Mouse (Mus musculus) lung, embryonic 16.5 days (tissue): Measurements from ENCODE around the gene Myh9. TPM values are rescaled to one million over a fixed set of nuclear protein-coding genes. Genes with fewer than 3 reads are reported as not detected.

Experiments used
- ATAC-seq: fragments of 200-750 bp; cut with Nextera tagmentation; 2 replicates; pipeline ENCODE4 v1.8.0; 2017; ENCODE audit warnings: low read depth, mild to moderate bottlenecking, moderate library complexity
- H3K27ac ChIP-seq: fragments of 300-500 bp; sonication (generic); 2 replicates; pipeline ENCODE4 v1.5.1; 2014; ENCODE audit warnings: mild to moderate bottlenecking, control low read depth, low read length
- H3K27me3 ChIP-seq: fragments of 300-500 bp; sonication (generic); 2 replicates; pipeline ENCODE4 v1.6.1; 2014; ENCODE audit warnings: low read depth, low read length, mixed read lengths; ENCODE audit not compliant: control insufficient read depth, insufficient read depth
- H3K36me3 ChIP-seq: fragments of 300-500 bp; sonication (generic); 2 replicates; pipeline ENCODE4 v1.6.1; 2014; ENCODE audit warnings: low read length; ENCODE audit not compliant: control insufficient read depth, insufficient read depth
- H3K4me1 ChIP-seq: fragments of 300-500 bp; sonication (generic); replicated peaks from 2 replicates; pipeline ENCODE4 v1.6.1; 2014; ENCODE audit warnings: low read length, mixed read lengths; ENCODE audit not compliant: control insufficient read depth, insufficient read depth
- H3K4me2 ChIP-seq: fragments of 300-500 bp; sonication (generic); 2 replicates; pipeline ENCODE4 v1.6.1; 2014; ENCODE audit warnings: low read depth, low read length, control low read depth
- H3K4me3 ChIP-seq: fragments of 300-500 bp; sonication (generic); 2 replicates; pipeline ENCODE4 v1.5.1; 2014; ENCODE audit warnings: mild to moderate bottlenecking, low read length, control low read depth
- H3K9ac ChIP-seq: fragments of 300-500 bp; sonication (generic); 2 replicates; pipeline ENCODE4 v1.6.1; 2014; ENCODE audit warnings: low read length, control low read depth
- H3K9me3 ChIP-seq: fragments of 300-500 bp; sonication (generic); 2 replicates; pipeline ENCODE4 v1.6.1; 2016; ENCODE audit warnings: low read length; ENCODE audit not compliant: control insufficient read depth
- WGBS: fragments of 180-500 bp; shearing (Covaris S2); extraction: QIAGEN DNeasy Blood & Tissue Kit; methylation state at CpG from one replicate; pipeline ENCODE4 v1.1.7; 2014; 5-methylcytosine and 5-hydroxymethylcytosine counted together
- polyA plus RNA-seq: library from polyadenylated mRNA; unstranded; fragments of >200 nt; fragmentation: Nextera tagmentation; extraction: Ambion mirVana; gene quantifications from 2 replicates; pipeline ENCODE4 v1.2.1, GENCODE M21; 2015

Gene Myh9
- polyA plus RNA-seq, 1 experiment from 2014 or later, result 77.6 TPM

GRCm38 (mm10) chr15:77764391-77765006 lies 77.5 kb downstream of the Myh9 start:
- peak; percentile 81 for ATAC-seq
- no peaks in the 10 kb centered on the region for H3K9me3 ChIP-seq
- no peaks in the 10 kb centered on the region for H3K27me3 ChIP-seq
- H3K36me3 ChIP-seq, result peaks cover 84% of the 10 kb centered on the region
- no peak overlapping the region for H3K9ac ChIP-seq
- WGBS, result 59% methylated on average over 13 of the region's 13 CpGs
- H3K4me3 ChIP-seq, result no peak overlapping the region
- H3K27ac ChIP-seq, result peak overlapping the region; percentile 83
- H3K4me1 ChIP-seq, result peaks cover 3% of the 10 kb centered on the region; the same call in 1 of the 2 replicates
- H3K4me2 ChIP-seq, result no peak overlapping the region

- H3K27ac ChIP-seq, result peak overlapping the region; percentile 83
- H3K9me3 ChIP-seq, result no peaks in the 10 kb centered on the region
- H3K4me3 ChIP-seq, result no peak overlapping the region
- H3K4me1 ChIP-seq, result peaks cover 3% of the 10 kb centered on the region; the same call in 1 of the 2 replicates
- peaks cover 76% of the 10 kb centered on the region for H3K36me3 ChIP-seq
- 58% methylated on average over 11 of the region's 11 CpGs for WGBS
- no peak overlapping the region for H3K4me2 ChIP-seq
- H3K27me3 ChIP-seq, result no peaks in the 10 kb centered on the region
- H3K9ac ChIP-seq, result no peak overlapping the region
- no peak for ATAC-seq
Measured at GRCm38 (mm10) chr15:77763702-77764101, 78.3 kb downstream of the Myh9 start.

- no peak overlapping the region for H3K27ac ChIP-seq
- H3K9ac ChIP-seq, result no peak overlapping the region
- no peaks in the 10 kb centered on the region for H3K9me3 ChIP-seq
- no peak for ATAC-seq
- H3K4me3 ChIP-seq, result no peak overlapping the region
- H3K27me3 ChIP-seq, result no peaks in the 10 kb centered on the region
- no peak overlapping the region for H3K4me2 ChIP-seq
- 91% methylated on average over 16 of the region's 16 CpGs for WGBS
- peaks cover 69% of the 10 kb centered on the region for H3K36me3 ChIP-seq
- H3K4me1 ChIP-seq, result peaks cover 3% of the 10 kb centered on the region; the same call in 1 of the 2 replicates
Measured at GRCm38 (mm10) chr15:77763050-77763449, 78.9 kb downstream of the Myh9 start.

- WGBS, result 74% methylated on average over 22 of the region's 22 CpGs
- Histone ChIP-seq H3K4me2 (no peak overlapping the region), H3K36me3 (peaks cover 57% of the 10 kb centered on the region), H3K27me3 (no peaks in the 10 kb centered on the region), H3K9me3 (no peaks in the 10 kb centered on the region), H3K9ac (no peak overlapping the region), H3K4me1 (peaks cover 3% of the 10 kb centered on the region; the same call in 1 of the 2 replicates), H3K27ac (no peak overlapping the region), H3K4me3 (no peak overlapping the region)
- no peak for ATAC-seq
Measured at GRCm38 (mm10) chr15:77761561-77762380, 80.2 kb downstream of the Myh9 start.

- no peak overlapping the region for H3K4me2 ChIP-seq
- H3K9ac ChIP-seq, result no peak overlapping the region
- H3K4me1 ChIP-seq, result peaks cover 3% of the 10 kb centered on the region; the same call in 1 of the 2 replicates
- no peaks in the 10 kb centered on the region for H3K27me3 ChIP-seq
- no peak for ATAC-seq
- 94% methylated on average over 7 of the region's 7 CpGs for WGBS
- no peaks in the 10 kb centered on the region for H3K9me3 ChIP-seq
- H3K27ac ChIP-seq, result no peak overlapping the region
- H3K4me3 ChIP-seq, result no peak overlapping the region
- H3K36me3 ChIP-seq, result peaks cover 52% of the 10 kb centered on the region
Measured at GRCm38 (mm10) chr15:77761083-77761482, 80.9 kb downstream of the Myh9 start.

- 0 out of 2 replicates have a peak, but pooled peaks cover 3% of the 10 kb centered on the region for H3K4me1 ChIP-seq
- peaks cover 42% of the 10 kb centered on the region for H3K36me3 ChIP-seq
- no peak overlapping the region for H3K27ac ChIP-seq
- H3K4me3 ChIP-seq, result no peak overlapping the region
- H3K9ac ChIP-seq, result no peak overlapping the region
- 89% methylated on average over 16 of the region's 16 CpGs for WGBS
- ATAC-seq, result no peak
- H3K4me2 ChIP-seq, result no peak overlapping the region
- H3K9me3 ChIP-seq, result no peaks in the 10 kb centered on the region
- no peaks in the 10 kb centered on the region for H3K27me3 ChIP-seq
Measured at GRCm38 (mm10) chr15:77760037-77760436, 81.9 kb downstream of the Myh9 start.

- no peaks in the 10 kb centered on the region for H3K9me3 ChIP-seq
- 70% methylated on average over 4 of the region's 4 CpGs for WGBS
- H3K27ac ChIP-seq, result no peak overlapping the region
- no peak overlapping the region for H3K9ac ChIP-seq
- H3K4me2 ChIP-seq, result no peak overlapping the region
- no peak overlapping the region for H3K4me3 ChIP-seq
- no peak for ATAC-seq
- no peaks in the 10 kb centered on the region for H3K27me3 ChIP-seq
- no peaks in the 10 kb centered on the region for H3K4me1 ChIP-seq
- peaks cover 23% of the 10 kb centered on the region for H3K36me3 ChIP-seq
Measured at GRCm38 (mm10) chr15:77757586-77758226, 84.3 kb downstream of the Myh9 start.

GRCm38 (mm10) chr15:77756848-77757247 lies 85.1 kb downstream of the Myh9 start, which contains the start of gene Apol8:
Gene Apol8 (minus strand): TSS chr15:77757003.
- ATAC-seq, result no peak
- no peaks in the 10 kb centered on the region for H3K27me3 ChIP-seq
- H3K9ac ChIP-seq, result no peak within 1 kb of the TSS
- H3K36me3 ChIP-seq, result peaks cover 15% of the 10 kb centered on the region
- no peaks in the 10 kb centered on the region for H3K9me3 ChIP-seq
- H3K27ac ChIP-seq, result no peak within 1 kb of the TSS
- no peaks in the 10 kb centered on the region for H3K4me1 ChIP-seq
- H3K4me2 ChIP-seq, result no peak within 1 kb of the TSS
- no peak within 1 kb of the TSS for H3K4me3 ChIP-seq
- WGBS, result 6% methylated on average over 9 of the region's 9 CpGs

GRCm38 (mm10) chr15:77756081-77756480 lies 85.9 kb downstream of the Myh9 start:
- no peaks in the 10 kb centered on the region for H3K4me1 ChIP-seq
- H3K9me3 ChIP-seq, result no peaks in the 10 kb centered on the region
- H3K27ac ChIP-seq, result no peak overlapping the region
- no peak overlapping the region for H3K4me2 ChIP-seq
- no peaks in the 10 kb centered on the region for H3K27me3 ChIP-seq
- ATAC-seq, result no peak
- 66% methylated on average over 2 of the region's 2 CpGs for WGBS
- peaks cover 8% of the 10 kb centered on the region; the same call in 1 of the 2 replicates for H3K36me3 ChIP-seq
- no peak overlapping the region for H3K9ac ChIP-seq
- no peak overlapping the region for H3K4me3 ChIP-seq
